Mouse (Mus musculus): ENCODE results near the gene Dtd1. TPM values are rescaled to one million over a fixed set of nuclear protein-coding genes. Genes with fewer than 3 reads are reported as not detected.
A peak's percentile ranks its signal among the peaks of the same experiment; 100 is the strongest.

The Dtd1 gene
- polyA plus RNA-seq, 1 experiment: 10.5 TPM

GRCm38 (mm10) chr2:144746046-144746783, 146.5 kb downstream of the Dtd1 start:
- Histone ChIP-seq H3K79me2 (ENCODE audit: control insufficient read depth, insufficient read depth) (no peaks in the 10 kb centered on the region), H3K4me2 (ENCODE audit: low read depth) (no peak overlapping the region), H3K27me3 (ENCODE audit: control insufficient read depth, insufficient read depth, insufficient read length) (no peaks in the 10 kb centered on the region), H3ac (ENCODE audit: control insufficient read depth, insufficient read length) (no peak overlapping the region), H3K4me3 (no peak overlapping the region), H3K36me3 (ENCODE audit: control insufficient read depth, insufficient read depth) (no peaks in the 10 kb centered on the region)
- TF ChIP-seq CEBPB (IDR thresholded peaks at IDR 0.05; ENCODE audit: insufficient read depth, poor library complexity, severe bottlenecking) (no peak), MAX (IDR thresholded peaks at IDR 0.05; ENCODE audit: low read depth) (no peak), TCF12 (IDR thresholded peaks at IDR 0.05; ENCODE audit: insufficient read depth, poor library complexity, severe bottlenecking) (no peak), MYOD1 (IDR thresholded peaks at IDR 0.05; ENCODE audit: control insufficient read depth in 1 of 3, insufficient read length in 2 of 3, low read depth in 2 of 3) (peak in 1 of 3 experiments; percentile 19)

DNA sequence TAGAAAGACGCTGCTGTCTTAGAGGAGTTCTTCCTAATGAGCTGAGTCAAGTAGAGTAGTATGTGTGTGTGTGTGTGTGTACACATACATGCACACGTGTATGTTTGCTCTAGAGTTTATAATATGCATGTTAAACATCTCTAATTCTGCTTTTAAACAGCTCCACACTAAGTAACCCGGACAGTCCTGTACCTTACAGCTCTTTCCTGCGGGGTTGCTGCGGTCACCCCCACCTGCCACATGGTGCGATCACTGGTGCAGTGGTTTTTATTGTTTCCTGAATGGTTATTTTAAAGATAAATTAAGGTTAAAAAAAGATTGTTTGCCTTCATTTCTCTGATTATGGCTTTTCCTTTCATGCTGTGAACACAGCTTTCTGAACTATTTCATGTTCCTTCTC, 153.9 kb downstream of the Dtd1 start:
- no peaks in the 10 kb centered on the region for H3K27me3 ChIP-seq (ENCODE audit: control insufficient read depth, insufficient read depth, insufficient read length)
- no peak overlapping the region for H3K4me3 ChIP-seq
- no peak overlapping the region for H3ac ChIP-seq (ENCODE audit: control insufficient read depth, insufficient read length)
- peak overlapping the region; percentile 24 for H3K4me2 ChIP-seq (ENCODE audit: low read depth)
- TF ChIP-seq REST (IDR thresholded peaks at IDR 0.05; ENCODE audit: insufficient read depth, insufficient read length) (no peak), SRF (IDR thresholded peaks at IDR 0.05; ENCODE audit: control insufficient read depth, insufficient read length, low read depth) (no peak), MYOG (IDR thresholded peaks at IDR 0.05; ENCODE audit: control insufficient read depth in 1 of 3, insufficient read depth in 1 of 3, insufficient read length in 2 of 3, low read depth in 2 of 3) (no peak)
- no peaks in the 10 kb centered on the region for H3K79me2 ChIP-seq (ENCODE audit: control insufficient read depth, insufficient read depth)
- no peaks in the 10 kb centered on the region for H3K36me3 ChIP-seq (ENCODE audit: control insufficient read depth, insufficient read depth)

GRCm38 (mm10) chr2:144755016-144755415, 155.3 kb downstream of the Dtd1 start:
- Histone ChIP-seq H3K4me3 (no peak overlapping the region), H3K36me3 (ENCODE audit: control insufficient read depth, insufficient read depth) (no peaks in the 10 kb centered on the region), H3K79me2 (ENCODE audit: control insufficient read depth, insufficient read depth) (no peaks in the 10 kb centered on the region), H3K4me2 (ENCODE audit: low read depth) (no peak overlapping the region), H3ac (ENCODE audit: control insufficient read depth, insufficient read length) (no peak overlapping the region), H3K27me3 (ENCODE audit: control insufficient read depth, insufficient read depth, insufficient read length) (no peaks in the 10 kb centered on the region)
- no peak for TF ChIP-seq E2F4 (IDR thresholded peaks at IDR 0.05; ENCODE audit: insufficient read depth)
- no peak for TF ChIP-seq SRF (IDR thresholded peaks at IDR 0.05; ENCODE audit: control insufficient read depth, insufficient read length, low read depth)
- TF ChIP-seq TCF3 (IDR thresholded peaks at IDR 0.05; ENCODE audit: insufficient read length, low read depth): no peak
- TF ChIP-seq CEBPB (IDR thresholded peaks at IDR 0.05; ENCODE audit: insufficient read depth, poor library complexity, severe bottlenecking): no peak
- no peak for TF ChIP-seq MYOG (IDR thresholded peaks at IDR 0.05; ENCODE audit: control insufficient read depth in 1 of 3, insufficient read depth in 1 of 3, insufficient read length in 2 of 3, low read depth in 2 of 3)
- no peak for TF ChIP-seq TCF12 (IDR thresholded peaks at IDR 0.05; ENCODE audit: insufficient read depth, poor library complexity, severe bottlenecking)
- TF ChIP-seq MYOD1 (IDR thresholded peaks at IDR 0.05; ENCODE audit: control insufficient read depth in 1 of 3, insufficient read length in 2 of 3, low read depth in 2 of 3): no peak
- no peak for TF ChIP-seq USF1 (IDR thresholded peaks at IDR 0.05; ENCODE audit: low read depth)
- TF ChIP-seq MAX (IDR thresholded peaks at IDR 0.05; ENCODE audit: low read depth): no peak
- TF ChIP-seq POLR2A (IDR thresholded peaks at IDR 0.05; ENCODE audit: insufficient read length, low read depth): no peak
- no peak for TF ChIP-seq REST (IDR thresholded peaks at IDR 0.05; ENCODE audit: insufficient read depth, insufficient read length)
- TF ChIP-seq POLR2AphosphoS2 (IDR thresholded peaks at IDR 0.05; ENCODE audit: insufficient read length, low read depth): no peak

- Histone ChIP-seq H3K4me2 (ENCODE audit: low read depth) (no peak overlapping the region), H3K36me3 (ENCODE audit: control insufficient read depth, insufficient read depth) (no peaks in the 10 kb centered on the region), H3ac (ENCODE audit: control insufficient read depth, insufficient read length) (no peak overlapping the region), H3K79me2 (ENCODE audit: control insufficient read depth, insufficient read depth) (no peaks in the 10 kb centered on the region), H3K27me3 (ENCODE audit: control insufficient read depth, insufficient read depth, insufficient read length) (no peaks in the 10 kb centered on the region), H3K4me3 (no peak overlapping the region)
- TF ChIP-seq USF1 (IDR thresholded peaks at IDR 0.05; ENCODE audit: low read depth) (no peak), CEBPB (IDR thresholded peaks at IDR 0.05; ENCODE audit: insufficient read depth, poor library complexity, severe bottlenecking) (no peak), MYOG (IDR thresholded peaks at IDR 0.05; ENCODE audit: control insufficient read depth in 1 of 3, insufficient read depth in 1 of 3, insufficient read length in 2 of 3, low read depth in 2 of 3) (no peak), MAX (IDR thresholded peaks at IDR 0.05; ENCODE audit: low read depth) (no peak), POLR2AphosphoS2 (IDR thresholded peaks at IDR 0.05; ENCODE audit: insufficient read length, low read depth) (no peak), TCF12 (IDR thresholded peaks at IDR 0.05; ENCODE audit: insufficient read depth, poor library complexity, severe bottlenecking) (no peak), E2F4 (IDR thresholded peaks at IDR 0.05; ENCODE audit: insufficient read depth) (no peak), TCF3 (IDR thresholded peaks at IDR 0.05; ENCODE audit: insufficient read length, low read depth) (no peak)
Observed at GRCm38 (mm10) chr2:144760666-144761065, 161.0 kb downstream of the Dtd1 start.

DNA sequence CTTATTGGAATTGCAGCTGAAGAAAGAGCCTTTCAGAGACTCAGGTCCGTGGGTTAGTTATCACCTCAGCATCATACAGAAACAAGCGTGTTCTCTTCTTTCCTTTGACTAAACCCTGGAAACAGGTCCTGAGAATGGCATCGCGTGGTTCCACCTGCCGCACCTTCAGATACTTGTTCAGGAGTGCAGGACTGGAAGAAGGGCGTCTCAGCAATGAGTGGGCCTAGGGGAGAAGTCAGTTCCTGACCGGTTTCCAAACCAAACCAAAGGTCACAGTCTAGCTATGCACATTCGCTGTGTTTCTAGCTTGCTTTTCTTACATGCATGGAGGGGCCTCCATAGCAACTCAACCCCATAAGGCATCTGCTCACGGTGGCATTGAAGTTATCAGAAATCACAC, 164.0 kb downstream of the Dtd1 start:
- H3K79me2 ChIP-seq (ENCODE audit: control insufficient read depth, insufficient read depth): no peaks in the 10 kb centered on the region
- no peaks in the 10 kb centered on the region for H3K36me3 ChIP-seq (ENCODE audit: control insufficient read depth, insufficient read depth)
- H3ac ChIP-seq (ENCODE audit: control insufficient read depth, insufficient read length): no peak overlapping the region
- H3K4me3 ChIP-seq: no peak overlapping the region
- no peak overlapping the region for H3K4me2 ChIP-seq (ENCODE audit: low read depth)
- TF ChIP-seq USF1 (IDR thresholded peaks at IDR 0.05; ENCODE audit: low read depth): no peak
- no peak for TF ChIP-seq REST (IDR thresholded peaks at IDR 0.05; ENCODE audit: insufficient read depth, insufficient read length)
- TF ChIP-seq TCF12 (IDR thresholded peaks at IDR 0.05; ENCODE audit: insufficient read depth, poor library complexity, severe bottlenecking): no peak
- no peak for TF ChIP-seq E2F4 (IDR thresholded peaks at IDR 0.05; ENCODE audit: insufficient read depth)
- H3K27me3 ChIP-seq (ENCODE audit: control insufficient read depth, insufficient read depth, insufficient read length): no peaks in the 10 kb centered on the region
